Mouse (Mus musculus): ENCODE measurements around the gene Olfr1495.
"Not testable (repeated sequence)": the region's sequence is repeated elsewhere in the genome, so short reads cannot be mapped to it uniquely, and the experiment has no call there.

The Olfr1495 gene

DNA sequence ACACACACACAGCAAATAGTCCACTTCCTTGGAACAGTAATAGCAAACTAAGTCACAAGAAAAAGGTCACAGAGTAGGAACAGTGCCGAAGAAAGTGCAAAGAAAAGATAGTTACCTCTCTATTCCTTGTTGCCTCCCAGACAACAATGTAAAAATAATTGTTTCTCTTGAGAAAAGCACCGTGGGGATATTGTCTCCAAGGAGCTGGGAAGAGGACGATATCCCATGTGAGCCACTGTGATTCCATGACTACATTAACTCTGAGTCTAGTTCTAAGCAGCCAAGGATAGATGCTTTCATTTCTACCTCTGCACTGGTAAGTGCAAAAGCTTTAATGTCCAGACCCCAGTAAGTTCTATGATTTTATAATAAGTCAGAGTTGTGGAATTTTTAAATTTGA lies at the start of gene Olfr1495:
Gene Olfr1495, plus strand, starts transcription at position 301 of the 400 bp plus-strand sequence.
- Histone ChIP-seq H3K27me3 (ENCODE audit: control insufficient read depth, insufficient read depth, low read length, poor library complexity, severe bottlenecking) (no peaks in the 10 kb centered on the region), H3K36me3 (ENCODE audit: control insufficient read depth, insufficient read depth, low read length, poor library complexity, severe bottlenecking) (no peaks in the 10 kb centered on the region)
- no peak for DNase-seq (ENCODE audit: low read depth, low spot score)

DNA sequence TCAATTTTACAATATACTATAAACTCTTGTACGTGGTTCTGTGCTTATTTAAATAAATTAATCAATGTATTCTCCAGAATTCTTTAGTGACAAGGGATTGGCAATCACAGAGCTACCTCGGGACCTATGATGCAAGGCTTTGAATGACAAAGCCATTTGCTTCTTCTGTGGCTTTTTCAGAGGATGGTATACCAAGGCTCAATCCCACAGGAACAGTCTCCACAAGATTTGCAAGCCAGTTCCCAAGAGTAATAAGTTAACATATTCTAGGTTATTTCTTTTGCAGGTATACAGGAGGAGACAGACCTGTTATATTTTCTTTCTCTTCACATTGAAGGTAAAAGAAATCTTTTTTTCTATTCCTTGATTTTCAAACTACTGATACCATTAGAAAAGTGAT lies 41.4 kb upstream of the Olfr1495 start, which contains the start of gene Olfr1493-ps1:
Gene Olfr1493-ps1, plus strand, starts transcription at position 301 of the 400 bp plus-strand sequence.
- no peak for DNase-seq (ENCODE audit: low read depth, low spot score)
- H3K27me3 ChIP-seq (ENCODE audit: control insufficient read depth, insufficient read depth, low read length, poor library complexity, severe bottlenecking) = no peaks in the 10 kb centered on the region

DNA sequence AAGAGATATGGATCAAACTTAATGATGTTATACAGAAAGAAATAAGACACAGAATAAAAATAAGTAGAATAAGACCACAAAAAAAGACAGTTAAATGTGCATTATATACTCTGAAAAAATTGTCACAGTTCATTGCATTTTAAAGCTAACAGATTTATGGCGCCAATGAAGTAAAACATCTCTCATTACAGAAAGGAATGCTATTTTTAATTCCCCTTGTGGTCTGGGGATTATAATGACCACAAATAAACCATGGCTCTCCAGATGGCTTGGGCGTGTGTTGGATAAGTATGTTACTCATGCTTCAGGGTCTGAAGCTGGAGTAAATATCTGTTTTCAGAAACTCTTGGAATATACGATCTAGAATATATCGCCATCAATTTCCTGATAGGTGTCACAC lies 25.0 kb upstream of the Olfr1495 start, which contains the start of gene Olfr1494:
Gene Olfr1494, plus strand, starts transcription at position 301 of the 400 bp plus-strand sequence.
- no peaks in the 10 kb centered on the region for H3K36me3 ChIP-seq (ENCODE audit: control insufficient read depth, insufficient read depth, low read length, poor library complexity, severe bottlenecking)
- no peaks in the 10 kb centered on the region for H3K27me3 ChIP-seq (ENCODE audit: control insufficient read depth, insufficient read depth, low read length, poor library complexity, severe bottlenecking)
- no peak for DNase-seq (ENCODE audit: low read depth, low spot score)

More for the DNA sequence above, 41.4 kb upstream of the Olfr1495 start, which contains the start of gene Olfr1493-ps1:
- H3K36me3 ChIP-seq (ENCODE audit: control insufficient read depth, insufficient read depth, low read length, poor library complexity, severe bottlenecking) = no peaks in the 10 kb centered on the region

DNA sequence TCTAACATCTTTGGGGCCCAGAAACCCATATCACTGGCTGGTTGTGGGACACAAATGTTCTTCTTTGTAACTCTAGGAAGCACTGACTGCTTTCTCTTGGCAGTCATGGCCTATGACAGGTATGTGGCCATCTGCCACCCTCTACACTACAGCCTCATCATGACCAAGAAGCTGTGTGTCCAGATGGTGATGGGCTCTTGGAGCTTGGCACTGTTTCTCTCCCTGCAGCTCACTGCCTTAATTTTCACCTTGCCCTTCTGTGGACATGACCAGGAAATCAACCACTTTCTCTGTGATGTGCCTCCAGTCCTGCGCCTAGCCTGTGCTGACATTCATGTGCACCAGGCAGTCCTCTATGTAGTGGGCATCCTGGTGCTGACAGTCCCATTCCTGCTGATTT lies 15.0 kb upstream of the Olfr1495 start:
- H3K36me3 ChIP-seq (ENCODE audit: control insufficient read depth, insufficient read depth, low read length, poor library complexity, severe bottlenecking) = no peaks in the 10 kb centered on the region
- no peak for DNase-seq (ENCODE audit: low read depth, low spot score)
- H3K27me3 ChIP-seq (ENCODE audit: control insufficient read depth, insufficient read depth, low read length, poor library complexity, severe bottlenecking) = no peaks in the 10 kb centered on the region

DNA sequence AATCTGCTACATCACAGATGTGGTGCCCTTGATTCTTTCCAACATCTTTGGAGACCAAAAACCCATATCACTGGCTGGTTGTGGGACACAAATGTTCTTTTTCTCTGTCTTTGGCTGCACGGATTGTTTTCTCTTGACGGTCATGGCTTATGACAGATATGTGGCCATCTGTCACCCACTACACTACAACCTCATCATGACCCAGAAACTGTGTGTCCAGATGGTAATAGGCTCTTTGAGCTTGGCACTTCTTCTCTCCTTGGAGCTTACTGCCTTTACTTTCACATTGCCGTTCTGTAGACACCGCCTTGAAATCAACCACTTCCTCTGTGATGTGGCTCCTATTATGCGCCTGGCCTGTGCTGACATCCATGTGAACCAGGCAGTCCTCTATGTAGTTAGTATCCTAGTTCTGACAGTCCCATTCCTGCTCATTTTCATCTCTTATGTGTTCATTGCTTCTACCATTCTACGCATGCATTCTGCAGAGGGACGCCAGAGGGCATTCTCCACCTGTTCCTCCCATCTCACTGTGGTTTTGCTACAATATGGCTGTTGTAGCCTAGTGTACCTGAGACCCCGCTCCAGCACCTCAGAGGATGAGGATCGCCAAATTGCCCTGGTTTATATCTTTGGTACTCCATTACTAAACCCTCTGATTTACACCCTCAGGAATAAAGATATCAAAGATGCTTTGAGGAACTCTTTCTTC lies 4.3 kb downstream of the Olfr1495 start:
- Histone ChIP-seq H3K27me3 (ENCODE audit: control insufficient read depth, insufficient read depth, low read length, poor library complexity, severe bottlenecking) (no peaks in the 10 kb centered on the region), H3K36me3 (ENCODE audit: control insufficient read depth, insufficient read depth, low read length, poor library complexity, severe bottlenecking) (no peaks in the 10 kb centered on the region)
- no peak for DNase-seq (ENCODE audit: low read depth, low spot score)

DNA sequence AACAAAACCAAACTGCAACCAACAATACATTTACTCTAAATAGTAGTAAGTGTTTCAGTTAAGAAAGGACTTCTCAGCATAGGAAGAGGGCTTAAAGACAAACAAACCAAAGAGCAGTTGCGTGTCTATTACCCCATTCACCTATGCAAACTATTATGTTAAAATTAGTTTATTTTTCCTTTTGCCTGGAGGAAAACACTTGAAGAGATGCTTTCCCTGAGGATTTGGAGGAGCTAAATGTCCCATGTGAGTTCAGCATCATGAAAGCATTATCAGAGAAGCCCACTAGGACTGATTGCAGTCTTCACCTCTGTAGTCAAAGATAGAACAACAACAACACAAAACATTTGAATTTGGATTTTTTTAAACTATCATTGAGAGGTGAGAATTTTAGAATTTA lies 13.2 kb downstream of the Olfr1495 start, which contains the start of gene Olfr1496:
Gene Olfr1496, plus strand, starts transcription at position 301 of the 400 bp plus-strand sequence.
- Histone ChIP-seq H3K36me3 (ENCODE audit: control insufficient read depth, insufficient read depth, low read length, poor library complexity, severe bottlenecking) (no peaks in the 10 kb centered on the region), H3K27me3 (ENCODE audit: control insufficient read depth, insufficient read depth, low read length, poor library complexity, severe bottlenecking) (no peaks in the 10 kb centered on the region)
- DNase-seq (ENCODE audit: low read depth, low spot score) = no peak

DNA sequence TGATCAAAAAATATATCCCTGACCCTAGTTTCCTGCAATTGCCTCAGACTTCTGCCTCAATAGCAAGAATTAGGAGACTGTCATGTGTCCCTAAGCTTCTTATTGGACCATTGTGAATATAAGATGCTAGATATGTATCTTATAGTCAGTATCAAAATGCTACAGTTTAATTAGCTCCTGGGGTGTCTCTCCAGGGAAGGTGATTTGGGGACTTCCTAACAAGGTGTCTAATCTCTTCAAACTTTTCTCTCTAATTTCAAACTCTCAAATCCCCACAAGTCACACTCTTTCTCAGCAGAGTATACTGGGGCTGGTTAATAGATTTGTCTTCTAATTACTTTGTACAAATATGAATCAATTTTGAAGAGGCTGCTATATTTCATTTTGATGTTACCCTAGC lies 33.7 kb downstream of the Olfr1495 start, which contains the start of gene Olfr1497:
Gene Olfr1497, minus strand, starts transcription at position 101 of the 400 bp plus-strand sequence.
- no peaks in the 10 kb centered on the region for H3K27me3 ChIP-seq (ENCODE audit: control insufficient read depth, insufficient read depth, low read length, poor library complexity, severe bottlenecking)
- no peak for DNase-seq (ENCODE audit: low read depth, low spot score)
- no peaks in the 10 kb centered on the region for H3K36me3 ChIP-seq (ENCODE audit: control insufficient read depth, insufficient read depth, low read length, poor library complexity, severe bottlenecking)

DNA sequence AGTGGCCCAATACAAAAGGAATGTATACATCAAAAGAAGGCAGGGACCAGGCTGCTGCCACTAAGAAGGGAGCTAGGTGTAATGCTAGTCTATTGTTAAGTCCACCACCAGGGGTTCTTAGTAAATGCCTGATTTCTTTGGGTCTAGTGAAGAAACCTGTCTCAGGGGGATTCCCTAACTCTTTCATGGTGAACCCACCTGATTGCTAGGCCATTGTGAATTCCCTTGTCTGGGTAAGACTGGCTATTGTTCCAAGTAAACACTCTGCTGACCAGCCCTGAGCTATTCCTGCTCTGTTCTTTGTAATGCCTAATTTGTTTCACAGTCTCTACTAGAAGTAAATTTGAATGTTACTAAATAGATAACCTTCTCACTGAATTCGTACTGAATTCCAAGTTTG lies 41.1 kb downstream of the Olfr1495 start:
- H3K27me3 ChIP-seq (ENCODE audit: control insufficient read depth, insufficient read depth, low read length, poor library complexity, severe bottlenecking); H3K36me3 ChIP-seq (ENCODE audit: control insufficient read depth, insufficient read depth, low read length, poor library complexity, severe bottlenecking); DNase-seq (ENCODE audit: low read depth, low spot score): not testable (repeated sequence)

DNA sequence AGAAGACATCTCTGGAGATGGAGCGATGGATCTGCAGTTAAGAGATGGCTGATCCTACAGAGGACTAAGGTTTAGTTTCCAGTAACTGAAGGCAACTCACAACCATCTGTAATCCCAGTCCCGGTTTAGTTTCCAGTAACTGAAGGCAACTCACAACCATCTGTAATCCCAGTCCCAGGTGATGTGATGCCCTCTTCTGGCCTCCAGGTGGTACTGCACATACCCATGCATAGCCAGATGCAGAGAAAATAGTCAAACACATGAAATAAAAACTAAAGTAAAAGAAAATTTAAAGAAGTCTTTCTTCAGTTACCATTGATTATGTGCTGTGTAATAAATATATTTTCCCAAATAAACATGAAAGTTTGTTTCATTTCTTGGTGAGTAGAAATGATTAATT lies 48.4 kb downstream of the Olfr1495 start:
- Histone ChIP-seq H3K36me3 (ENCODE audit: control insufficient read depth, insufficient read depth, low read length, poor library complexity, severe bottlenecking) (no peaks in the 10 kb centered on the region), H3K27me3 (ENCODE audit: control insufficient read depth, insufficient read depth, low read length, poor library complexity, severe bottlenecking) (no peaks in the 10 kb centered on the region)
- DNase-seq (ENCODE audit: low read depth, low spot score) = no peak

DNA sequence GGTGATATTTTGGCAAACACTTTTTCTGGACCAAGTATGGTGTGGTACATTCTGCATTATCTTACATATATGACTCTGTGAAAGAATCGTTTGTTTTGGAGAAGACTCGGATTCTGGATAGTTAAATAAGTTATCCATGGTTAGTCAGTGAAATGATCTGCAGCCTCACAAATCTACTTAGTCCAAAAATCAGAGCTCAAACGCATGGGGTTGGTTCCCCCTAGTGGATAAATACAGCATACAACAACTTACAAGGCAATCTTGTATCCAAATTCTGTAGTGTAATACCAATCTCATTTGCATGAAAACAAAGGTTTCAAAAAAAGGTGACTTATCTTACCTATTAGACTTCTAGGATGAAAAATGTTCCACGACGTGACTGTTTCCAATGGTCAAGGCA lies 54.4 kb downstream of the Olfr1495 start:
- H3K36me3 ChIP-seq (ENCODE audit: control insufficient read depth, insufficient read depth, low read length, poor library complexity, severe bottlenecking) = no peaks in the 10 kb centered on the region
- H3K27me3 ChIP-seq (ENCODE audit: control insufficient read depth, insufficient read depth, low read length, poor library complexity, severe bottlenecking) = no peaks in the 10 kb centered on the region
- DNase-seq (ENCODE audit: low read depth, low spot score) = no peak

DNA sequence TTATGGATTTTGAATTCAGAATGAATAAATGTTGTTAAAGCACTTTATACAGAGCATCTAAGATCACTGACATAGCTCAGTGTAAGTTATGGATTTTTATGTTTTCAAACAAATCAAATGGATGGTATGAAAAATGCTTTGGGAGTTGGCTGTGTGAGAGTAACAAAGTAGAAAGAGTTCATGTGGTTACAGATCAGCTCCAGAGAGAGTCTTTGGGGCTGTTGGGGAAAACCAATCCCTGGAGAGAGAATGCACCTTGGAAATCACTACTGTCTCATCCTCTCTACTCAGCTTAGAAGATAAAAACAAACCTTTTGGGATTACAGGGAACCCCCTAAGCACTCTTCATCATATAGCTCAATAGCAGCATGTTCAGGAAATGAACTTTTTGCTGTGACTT lies 54.9 kb downstream of the Olfr1495 start, which contains the start of gene Olfr1499:
Gene Olfr1499, minus strand, starts transcription at position 101 of the 400 bp plus-strand sequence.
- no peak for DNase-seq (ENCODE audit: low read depth, low spot score)
- H3K36me3 ChIP-seq (ENCODE audit: control insufficient read depth, insufficient read depth, low read length, poor library complexity, severe bottlenecking) = no peaks in the 10 kb centered on the region
- H3K27me3 ChIP-seq (ENCODE audit: control insufficient read depth, insufficient read depth, low read length, poor library complexity, severe bottlenecking) = no peaks in the 10 kb centered on the region
